Mouse (Mus musculus) frontal cortex, postnatal 10 days (tissue): ENCODE measurements at regions not wholly inside any gene's neighbourhood (a gene's known extent, or its start where the extent isn't known, plus 50 kb on each side); places are given as distances from the start of the nearest gene placed in this dataset.

Experiments
- DNase-seq, 2 experiments: peaks; one replicate each; pipeline ENCODE4 v3.0.0; 2022; ENCODE audit warnings: low spot score in 2 of 2, mixed read lengths in 1 of 2

- DNase-seq, result no peak
These were observed 277.3 kb upstream of the Gm597 start for GRCm38 (mm10) chr1:29057339-29057738.

GRCm38 (mm10) chr1:29013791-29014190, 233.7 kb upstream of the Gm597 start:
- no peak for DNase-seq

- DNase-seq, result no peak
These were observed 221.1 kb upstream of the Gm597 start for GRCm38 (mm10) chr1:29001184-29001583.

GRCm38 (mm10) chr1:28970941-28971340, 190.9 kb upstream of the Gm597 start:
- peak in 1 of 2 experiments; percentile 4 for DNase-seq
